Mouse (Mus musculus) naive thymus-derived CD4-positive, alpha-beta T cell, adult 2 months (primary cell): Measurements from ENCODE around the gene Pdss1.
"Not testable (repeated sequence)": the region's sequence is repeated elsewhere in the genome, so short reads cannot be mapped to it uniquely, and the experiment has no call there.

Source experiments
- DNase-seq: peaks from one replicate; pipeline ENCODE4 v3.0.0-alpha.2; 2011; ENCODE audit warnings: low read depth

Gene Pdss1

DNA sequence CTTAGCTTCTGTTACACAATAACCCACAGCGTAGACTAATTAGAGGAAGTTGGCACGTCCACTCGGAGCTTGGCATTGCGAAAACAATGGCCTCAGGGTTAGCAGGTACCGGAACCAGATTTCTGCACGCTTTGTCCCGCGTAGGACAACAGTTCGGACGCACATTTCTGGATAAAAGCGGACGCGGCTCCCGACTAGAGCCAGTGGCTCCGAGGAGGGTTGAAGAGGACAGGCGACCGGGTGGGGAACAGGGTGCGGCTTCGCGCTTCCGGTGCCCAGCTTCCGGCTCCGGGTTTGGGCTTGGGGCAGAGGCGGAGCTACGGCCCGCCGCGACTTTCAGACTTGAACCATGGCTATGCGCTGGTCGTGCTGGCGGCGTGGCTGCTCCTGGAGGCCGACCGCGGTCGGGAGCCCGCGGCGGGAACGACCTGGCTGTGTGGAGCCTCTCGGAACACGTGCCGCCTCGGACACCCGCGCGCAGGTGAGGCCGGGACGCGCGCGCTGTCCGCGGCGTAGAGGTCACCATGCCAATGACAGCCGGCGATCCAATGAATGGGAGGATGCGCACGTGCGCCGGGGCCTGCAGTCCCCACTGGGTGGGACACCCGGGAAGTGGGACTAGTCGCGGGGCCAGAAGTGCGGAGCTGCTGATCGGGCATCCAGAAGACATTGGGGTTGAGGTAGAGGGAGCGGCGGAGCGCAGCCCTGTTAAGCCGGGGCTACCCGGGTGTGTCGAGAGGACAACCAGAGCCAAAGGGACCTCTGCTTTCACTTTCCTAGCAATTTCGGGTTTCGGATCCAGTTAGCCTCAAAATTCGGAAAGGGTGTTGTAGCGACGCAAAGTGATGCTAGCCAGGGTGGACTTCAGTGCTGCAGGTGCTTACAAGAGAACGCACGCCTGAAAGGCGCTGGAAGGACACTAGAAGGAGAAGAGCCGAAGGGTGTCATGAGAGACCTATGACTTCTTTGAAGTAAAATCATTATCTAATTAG, at the start of gene Pdss1:
Gene Pdss1 (plus strand): TSS at position 241 of the 992 bp plus-strand sequence.
- peak; percentile 81 for DNase-seq

DNA sequence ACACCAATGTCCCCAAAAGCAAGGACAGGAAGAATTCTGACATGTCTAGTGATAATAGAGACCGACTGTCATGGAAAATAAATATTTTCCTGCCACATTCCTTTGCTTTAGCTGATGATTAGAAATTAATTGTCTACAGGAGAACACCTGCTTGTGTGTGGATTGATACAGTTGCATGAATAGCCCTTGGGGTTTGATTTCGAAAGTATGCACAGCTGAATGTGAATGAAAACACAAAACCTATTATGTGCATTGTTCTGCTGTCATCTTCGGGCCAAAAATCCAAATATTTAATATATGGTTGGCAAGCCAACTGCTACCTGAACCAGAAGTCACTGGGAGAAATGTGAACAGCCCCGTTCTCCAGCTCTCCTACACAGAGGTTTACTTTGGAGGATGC, 43.4 kb upstream of the Pdss1 start:
- DNase-seq, result no peak

DNA sequence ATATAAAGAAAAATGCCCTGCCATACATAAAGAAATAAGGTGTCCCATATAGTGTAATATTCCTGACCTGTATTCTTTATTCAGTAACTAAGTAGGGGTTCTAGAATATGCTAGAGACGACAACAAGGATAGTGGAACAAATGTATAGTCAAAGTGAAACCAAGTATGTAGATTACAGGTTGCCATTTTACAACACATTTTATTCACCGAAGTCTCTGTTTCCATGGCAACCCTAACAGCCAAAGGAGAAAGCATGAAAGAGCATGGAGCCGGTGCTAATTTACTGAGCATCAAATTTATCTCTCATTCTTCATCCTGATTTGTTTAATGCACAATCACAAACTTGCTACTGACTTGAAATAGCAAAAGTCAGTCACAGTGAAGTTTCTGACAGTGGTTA, 37.8 kb upstream of the Pdss1 start:
- peak; percentile 26 for DNase-seq

- DNase-seq, result no peak
These were observed 33.1 kb upstream of the Pdss1 start for GRCm38 (mm10) chr2:22862194-22862593.

DNA sequence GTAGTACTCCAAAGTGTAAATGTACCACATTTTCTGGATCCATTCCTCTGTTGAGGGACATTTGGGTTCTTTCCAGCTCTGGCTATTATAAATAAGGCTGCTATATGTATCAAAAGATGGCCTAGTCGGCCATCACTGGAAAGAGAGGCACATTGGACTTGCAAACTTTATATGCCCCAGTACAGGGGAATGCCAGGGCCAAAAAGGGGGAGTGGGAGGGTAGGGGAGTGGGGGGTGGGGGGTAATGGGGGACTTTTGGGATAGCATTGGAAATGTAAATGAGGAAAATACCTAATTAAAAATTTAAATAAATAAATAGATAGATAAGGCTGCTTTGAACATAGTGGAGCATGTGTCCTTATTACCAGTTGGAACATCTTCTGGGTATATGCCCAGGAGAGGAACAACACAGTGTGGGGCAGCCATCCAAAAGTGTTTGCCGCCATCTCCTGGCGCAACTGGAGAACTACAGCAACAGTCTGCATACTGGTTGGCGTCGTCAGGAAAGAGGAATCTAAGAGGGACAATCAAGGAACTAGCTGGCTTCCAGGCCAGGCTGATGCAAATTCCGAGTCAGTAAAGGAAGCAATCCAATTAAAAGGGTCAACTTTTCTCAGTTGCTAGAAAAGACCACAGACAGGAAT, 30.8 kb upstream of the Pdss1 start:
- DNase-seq, result peak; percentile 83

DNA sequence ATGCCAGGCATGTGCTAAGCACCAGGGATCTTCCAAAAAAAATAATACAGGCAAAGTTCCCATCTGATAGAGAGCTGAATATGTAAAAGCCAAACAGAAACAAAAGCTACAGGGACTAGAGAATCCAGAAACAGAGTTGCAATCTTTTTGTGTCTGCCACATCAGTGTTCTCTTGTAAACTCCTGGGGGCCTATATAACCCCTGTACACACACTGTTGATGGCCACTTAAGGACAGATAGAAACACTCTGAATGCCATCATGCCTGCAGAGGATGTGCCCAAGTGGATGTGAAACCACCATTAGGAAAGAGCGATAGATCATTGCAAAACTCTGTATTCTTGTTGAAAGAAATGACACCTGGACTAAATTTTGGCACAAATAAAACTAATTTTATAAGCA, 29.5 kb upstream of the Pdss1 start:
- DNase-seq, result no peak

DNA sequence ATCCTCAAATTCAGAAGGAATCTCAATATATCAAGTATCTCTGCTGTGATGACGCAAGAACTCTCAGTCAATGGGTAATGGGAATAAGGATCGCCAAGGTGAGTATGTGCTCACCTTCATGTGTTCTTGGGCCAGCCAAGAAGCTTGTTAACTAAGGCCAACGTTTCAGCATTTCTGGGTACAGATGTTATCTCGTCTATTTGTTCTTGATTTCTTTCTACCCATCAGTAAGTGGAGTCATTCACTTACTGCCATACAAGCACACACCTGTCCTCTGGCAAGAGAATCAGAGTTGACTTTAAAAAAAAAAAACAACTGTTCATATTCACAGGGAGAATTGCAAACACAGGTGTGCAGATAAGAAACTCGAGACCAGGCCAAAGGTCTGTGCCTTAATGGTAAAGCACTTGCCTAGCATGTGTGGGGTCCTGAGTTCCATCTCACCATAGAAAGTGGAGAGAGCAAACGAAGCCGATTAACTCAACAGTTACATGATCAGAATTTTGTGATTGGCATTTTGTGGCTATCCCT, 28.4 kb upstream of the Pdss1 start:
- no peak for DNase-seq

- DNase-seq, result no peak
These were observed 22.2 kb upstream of the Pdss1 start for GRCm38 (mm10) chr2:22873159-22873558.

DNA sequence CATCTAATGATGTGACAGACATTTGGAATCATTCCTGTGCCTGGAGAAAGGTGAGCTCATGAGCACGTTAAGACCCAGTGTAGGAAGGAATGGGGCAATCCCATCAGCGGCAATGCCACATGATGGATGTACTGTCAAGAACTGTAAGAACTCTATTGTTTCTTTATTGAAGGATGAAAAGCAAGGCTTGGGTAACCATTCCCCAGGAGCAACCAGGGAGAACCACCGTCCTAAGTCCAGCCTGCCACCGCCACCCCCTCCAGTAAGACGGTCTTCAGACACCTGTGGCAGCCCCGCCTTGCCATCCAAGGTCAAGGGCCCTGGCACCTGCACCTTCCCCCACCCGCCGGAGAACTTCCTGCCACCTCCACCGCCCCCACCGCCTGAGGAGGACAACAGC, 20.7 kb upstream of the Pdss1 start:
- no peak for DNase-seq

GRCm38 (mm10) chr2:22876614-22877013, 18.7 kb upstream of the Pdss1 start:
- DNase-seq, result no peak

GRCm38 (mm10) chr2:22878781-22879180, 16.5 kb upstream of the Pdss1 start:
- DNase-seq, result no peak

DNA sequence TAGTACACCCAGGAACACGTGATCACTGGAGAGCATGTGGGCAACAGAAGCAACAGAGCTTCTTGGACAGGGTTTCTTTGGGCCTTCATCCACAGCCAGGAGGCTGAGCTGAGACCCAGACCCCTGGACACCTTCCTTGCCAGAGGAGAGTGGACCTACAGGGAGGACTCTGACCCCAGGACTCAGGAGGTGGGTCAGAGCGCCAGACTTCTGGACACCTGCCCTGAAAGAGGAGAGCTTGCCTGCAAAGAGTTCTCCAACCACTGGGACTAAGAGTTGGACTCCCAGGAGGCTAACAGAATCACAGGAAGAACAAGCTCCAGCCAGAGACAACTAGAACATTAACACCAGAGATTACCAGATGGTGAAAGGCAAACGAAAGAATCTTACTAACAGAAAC, 14.6 kb upstream of the Pdss1 start:
- not testable (repeated sequence) for DNase-seq

DNA sequence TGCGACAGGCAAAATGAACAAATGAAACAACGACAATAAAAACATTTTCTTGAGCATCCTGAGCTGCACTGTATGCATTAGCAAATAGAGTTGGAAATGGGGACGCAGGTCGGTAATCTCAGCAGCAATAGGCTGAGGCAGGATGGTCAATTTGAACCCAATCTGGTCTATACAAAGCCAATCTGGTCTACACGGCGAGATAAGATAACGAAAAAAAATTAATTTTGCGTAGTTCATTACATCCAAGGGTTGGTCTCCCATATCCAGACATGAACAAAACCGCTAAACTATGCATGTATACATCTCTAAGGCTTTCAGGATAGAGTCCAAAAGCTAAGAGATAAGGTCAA, 415 bp upstream of the Pdss1 start:
- no peak for DNase-seq

DNA sequence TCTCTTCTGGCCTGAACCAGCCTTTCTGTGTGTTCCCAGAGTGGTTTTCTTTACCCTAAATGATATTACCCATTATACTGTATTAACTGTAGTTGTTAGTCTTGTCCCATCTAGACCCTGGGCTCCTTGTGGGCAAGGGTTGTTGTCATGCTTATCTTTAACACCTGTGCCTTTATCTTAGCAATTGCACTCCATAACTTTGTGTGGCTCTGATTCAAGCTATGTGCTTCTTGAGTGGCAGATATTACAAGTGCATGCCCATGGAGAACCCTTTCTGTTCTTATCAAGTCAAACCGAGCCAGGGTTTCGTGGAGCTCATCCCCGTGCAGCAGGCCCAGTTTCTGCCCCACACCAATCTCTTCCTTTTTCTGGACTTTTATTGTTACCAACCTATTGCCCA, 8.6 kb downstream of the Pdss1 start:
- no peak for DNase-seq

GRCm38 (mm10) chr2:22914421-22914820, 19.1 kb downstream of the Pdss1 start:
- DNase-seq, result no peak

- DNase-seq, result no peak
These were observed 23.3 kb downstream of the Pdss1 start for GRCm38 (mm10) chr2:22918651-22919050.

GRCm38 (mm10) chr2:22925911-22926310, 30.6 kb downstream of the Pdss1 start:
- not testable (repeated sequence) for DNase-seq

DNA sequence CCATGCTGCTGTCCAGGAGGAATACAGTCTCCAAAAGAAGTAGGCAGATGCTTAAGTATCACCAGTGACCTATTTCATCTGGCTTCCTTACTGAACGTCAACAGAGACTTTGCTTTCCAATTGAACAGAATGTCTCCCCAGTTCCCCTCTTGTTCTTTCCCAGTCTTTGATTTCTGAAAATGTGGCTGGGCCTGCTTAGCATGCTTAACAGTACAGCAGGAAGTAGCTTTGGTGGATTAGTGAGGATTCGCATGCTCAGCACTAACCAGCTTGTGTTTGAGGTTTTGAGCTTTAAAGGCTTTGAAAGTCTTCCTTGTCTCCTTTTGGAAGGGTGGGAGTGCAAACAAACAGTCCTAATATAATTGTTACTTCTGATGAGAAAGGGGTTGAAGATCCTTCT, 32.9 kb downstream of the Pdss1 start:
- no peak for DNase-seq

GRCm38 (mm10) chr2:22933556-22933955, 38.2 kb downstream of the Pdss1 start:
- DNase-seq, result no peak

GRCm38 (mm10) chr2:22949956-22950355, 54.6 kb downstream of the Pdss1 start:
- no peak for DNase-seq

DNA sequence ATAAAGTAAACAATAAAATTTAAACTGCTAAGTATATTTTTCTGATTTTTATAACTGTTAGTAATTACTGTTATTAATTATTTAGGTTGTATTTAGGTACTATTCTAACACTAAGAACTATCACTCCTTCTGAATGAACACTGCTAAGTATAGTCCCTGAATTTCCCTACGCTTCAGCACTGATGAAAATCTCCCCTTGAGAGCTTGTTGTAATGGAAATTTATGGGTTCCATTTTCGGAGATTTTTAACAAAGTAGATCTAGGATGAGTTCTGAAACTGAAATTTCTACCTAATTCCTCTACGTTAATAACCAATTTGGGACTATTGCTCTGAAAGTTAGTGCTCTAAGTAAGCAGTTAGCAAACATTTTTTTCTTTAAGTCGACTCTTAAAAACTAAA, 59.0 kb downstream of the Pdss1 start:
- DNase-seq, result no peak

DNA sequence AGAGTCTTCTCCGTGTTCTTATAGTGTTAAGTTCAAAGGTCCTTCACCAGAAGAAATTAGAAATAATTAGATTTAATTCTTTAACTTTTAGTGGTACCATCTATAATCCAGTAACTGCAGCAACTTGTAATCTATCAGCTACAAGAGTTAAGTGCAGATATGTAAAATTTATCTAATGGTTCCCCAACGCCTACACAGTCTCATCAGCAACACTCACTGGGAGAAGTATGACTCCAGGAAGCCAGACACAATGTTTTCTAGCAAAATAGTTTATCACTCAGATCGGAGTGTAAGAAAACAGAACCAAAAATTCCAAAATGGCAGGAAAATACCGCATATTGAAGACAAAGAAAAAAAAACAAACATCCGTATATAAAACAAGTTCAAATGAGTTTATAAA, 60.6 kb downstream of the Pdss1 start:
- no peak for DNase-seq

DNA sequence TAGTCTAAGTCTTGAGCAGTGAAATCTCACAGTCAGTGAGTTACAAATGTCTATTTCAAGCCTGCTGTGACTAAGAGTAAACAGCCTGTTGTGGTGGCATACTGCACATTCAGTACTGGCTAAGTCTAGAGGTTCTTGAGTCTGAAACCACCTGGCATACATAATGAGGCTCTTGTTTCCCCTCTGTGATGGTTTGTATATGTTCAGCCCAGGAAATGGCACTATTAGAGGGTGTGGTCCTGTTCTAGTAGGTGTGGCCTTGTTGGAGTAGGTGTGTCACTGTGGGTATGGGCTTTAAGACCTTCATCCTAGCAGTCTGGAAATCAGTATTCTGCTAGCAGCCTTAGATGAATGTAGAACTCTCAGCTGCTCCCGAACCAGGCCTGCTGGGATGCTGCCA, 62.1 kb downstream of the Pdss1 start:
- no peak for DNase-seq
